Mouse (Mus musculus) cerebellum, adult 8-10 months (tissue): ENCODE measurements at regions not wholly inside any gene's neighbourhood (a gene's known extent, or its start where the extent isn't known, plus 50 kb on each side); places are given as distances from the start of the nearest gene placed in this dataset.

Source experiments
- DNase-seq: peaks from one replicate; pipeline ENCODE4 v3.0.0; 2022

DNA sequence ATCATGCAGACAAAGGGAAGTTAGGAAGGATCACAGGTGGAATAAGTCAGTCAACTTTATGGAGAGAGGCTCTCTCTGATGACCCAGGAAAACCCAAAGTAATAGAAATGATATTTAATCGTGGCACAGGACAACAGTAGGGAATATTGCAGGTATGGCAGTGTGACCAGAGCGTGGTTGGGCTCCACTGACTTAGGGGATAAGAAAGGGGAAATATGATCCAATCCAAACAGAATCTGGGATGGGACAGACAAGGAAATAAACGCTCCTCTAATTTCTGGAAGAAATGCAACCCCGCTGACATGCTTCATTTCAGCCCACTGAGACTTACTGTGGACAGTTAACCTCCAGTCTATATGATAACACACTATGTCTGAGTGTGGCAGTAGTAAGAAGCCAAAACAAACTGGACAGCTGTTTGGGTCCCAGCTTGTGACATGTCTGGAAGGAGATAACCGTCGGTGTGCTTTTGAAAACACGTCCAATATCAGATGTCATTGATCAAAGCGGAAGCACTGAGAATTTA lies 400.0 kb downstream of the Rps24 start:
- DNase-seq: no peak

DNA sequence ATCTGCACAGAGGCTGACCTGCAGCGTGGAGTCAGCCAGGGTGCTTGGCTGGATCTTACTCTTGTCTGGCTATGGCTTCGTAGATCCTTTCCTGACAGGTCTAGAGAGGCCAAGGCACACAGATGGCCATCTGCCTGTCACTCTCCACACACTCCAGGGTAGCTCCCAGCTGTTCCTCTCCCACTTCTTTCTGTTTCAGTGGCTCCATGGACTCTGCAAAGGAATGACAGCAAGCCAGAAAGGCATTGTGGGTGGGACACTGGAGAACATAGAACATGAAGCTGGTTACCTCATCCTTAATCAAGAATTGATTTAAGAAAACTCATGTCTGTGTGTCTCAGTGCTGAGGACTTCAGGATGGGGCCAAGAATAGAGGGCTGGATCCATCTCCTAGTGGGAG lies 403.9 kb downstream of the Rps24 start:
- no peak for DNase-seq

- no peak for DNase-seq
These were observed 408.3 kb downstream of the Rps24 start for GRCm38 (mm10) chr14:24895196-24895595.

DNA sequence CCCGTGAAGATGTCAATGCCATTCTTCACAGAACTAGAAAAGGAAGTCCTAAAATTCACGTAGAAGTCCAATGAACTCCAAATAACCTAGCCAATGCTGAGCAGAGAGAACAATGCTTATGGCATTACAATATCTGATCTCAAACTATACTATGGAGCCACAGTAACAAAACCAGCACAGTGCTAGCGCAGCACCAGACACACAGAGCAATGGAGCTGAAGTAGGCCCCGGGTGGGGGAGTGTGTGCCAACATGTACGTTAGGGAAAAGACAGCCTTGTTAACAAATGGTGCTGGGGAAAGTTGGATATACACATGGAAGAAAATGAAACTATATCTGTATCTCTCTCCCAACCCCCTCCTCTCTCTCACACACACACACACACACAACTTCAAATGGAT lies 409.8 kb downstream of the Rps24 start:
- no peak for DNase-seq

GRCm38 (mm10) chr14:24900501-24901179 lies 413.7 kb downstream of the Rps24 start:
- no peak for DNase-seq

GRCm38 (mm10) chr14:24901726-24902125 lies 414.8 kb downstream of the Rps24 start:
- no peak for DNase-seq

DNA sequence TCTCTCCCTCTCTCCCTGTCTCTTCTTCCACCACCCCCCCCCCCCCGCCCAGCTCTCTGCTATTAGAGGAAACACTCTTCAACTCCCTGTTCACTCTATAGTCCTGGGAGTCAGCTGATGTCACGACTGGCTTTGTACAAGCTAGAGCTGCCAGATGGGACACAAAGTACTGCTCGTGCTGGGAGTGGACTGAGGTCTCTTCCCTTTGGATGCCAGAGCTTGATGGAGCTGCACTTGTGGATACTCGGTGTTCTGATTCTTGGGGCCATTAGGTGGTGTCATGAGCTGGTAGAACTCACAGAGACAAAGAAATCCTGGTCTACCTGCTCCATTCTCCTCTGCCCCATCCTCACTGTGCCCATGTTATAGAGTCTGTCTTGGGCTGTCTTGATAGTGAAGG lies 415.9 kb downstream of the Rps24 start:
- peak; percentile 51 for DNase-seq

GRCm38 (mm10) chr14:24904712-24905111 lies 417.8 kb downstream of the Rps24 start:
- DNase-seq: no peak

DNA sequence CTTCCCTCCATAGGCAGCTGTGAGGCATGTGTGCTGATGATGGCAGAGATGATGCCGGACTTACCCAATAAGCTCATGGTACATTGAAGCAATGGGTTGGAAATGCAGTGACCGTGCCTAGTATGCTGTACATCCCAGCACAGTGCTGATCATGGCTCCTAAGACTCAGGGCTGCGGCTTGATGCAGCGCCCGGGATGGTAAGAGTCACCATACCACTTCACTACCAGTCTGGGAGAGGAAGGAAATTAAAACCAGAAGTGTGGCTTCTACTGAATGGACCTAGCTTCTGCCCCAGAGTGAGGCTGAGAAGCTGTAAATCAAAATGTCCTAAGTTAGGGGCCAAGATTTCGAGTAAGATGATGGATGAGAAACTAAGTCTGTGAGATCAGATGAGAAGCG lies 420.0 kb downstream of the Rps24 start:
- no peak for DNase-seq

- no peak for DNase-seq
These were observed 421.5 kb downstream of the Rps24 start for GRCm38 (mm10) chr14:24908377-24908776.

- DNase-seq: peak; percentile 20
These were observed 424.7 kb downstream of the Rps24 start for GRCm38 (mm10) chr14:24911621-24912020.

DNA sequence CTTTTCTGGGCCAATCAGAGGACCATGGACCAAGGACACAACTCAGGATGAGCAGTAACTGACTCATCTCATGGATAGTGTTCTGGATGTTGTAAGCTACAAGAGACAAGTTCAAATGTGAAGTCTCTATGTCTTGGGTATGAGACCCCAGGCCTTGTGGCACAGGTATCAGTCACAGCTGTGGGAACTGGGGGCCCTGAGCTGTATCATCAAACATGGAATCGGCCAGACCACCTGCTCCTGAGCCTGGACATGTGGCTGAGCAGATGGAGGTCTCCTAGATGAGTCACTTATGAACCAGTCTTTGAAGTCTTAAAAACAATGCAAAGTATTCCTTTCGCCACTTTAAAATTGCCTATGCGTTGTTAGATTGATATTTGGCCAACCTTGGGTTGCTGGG lies 432.1 kb downstream of the Rps24 start:
- DNase-seq: no peak

- no peak for DNase-seq
These were observed 435.1 kb downstream of the Rps24 start for GRCm38 (mm10) chr14:24922006-24922405.

DNA sequence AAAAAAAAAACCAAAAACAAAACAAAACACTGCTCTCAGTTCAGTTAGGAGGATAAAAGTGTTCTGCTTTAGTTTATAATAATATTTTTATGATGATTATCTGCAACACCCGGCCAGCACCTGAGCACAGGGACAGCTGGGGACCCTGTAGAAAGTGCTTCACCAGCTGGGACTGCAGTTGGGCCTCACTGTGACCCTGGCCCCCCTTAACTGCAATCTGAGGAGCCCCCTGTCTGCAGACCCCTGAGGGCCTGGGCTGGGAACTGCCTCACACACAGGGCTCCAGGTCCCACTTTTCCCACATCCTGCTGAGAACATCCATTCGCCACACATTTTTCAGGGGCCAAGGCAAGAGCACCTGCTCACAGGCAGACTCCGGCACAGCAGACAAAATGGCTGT lies 437.6 kb downstream of the Rps24 start:
- DNase-seq: no peak

DNA sequence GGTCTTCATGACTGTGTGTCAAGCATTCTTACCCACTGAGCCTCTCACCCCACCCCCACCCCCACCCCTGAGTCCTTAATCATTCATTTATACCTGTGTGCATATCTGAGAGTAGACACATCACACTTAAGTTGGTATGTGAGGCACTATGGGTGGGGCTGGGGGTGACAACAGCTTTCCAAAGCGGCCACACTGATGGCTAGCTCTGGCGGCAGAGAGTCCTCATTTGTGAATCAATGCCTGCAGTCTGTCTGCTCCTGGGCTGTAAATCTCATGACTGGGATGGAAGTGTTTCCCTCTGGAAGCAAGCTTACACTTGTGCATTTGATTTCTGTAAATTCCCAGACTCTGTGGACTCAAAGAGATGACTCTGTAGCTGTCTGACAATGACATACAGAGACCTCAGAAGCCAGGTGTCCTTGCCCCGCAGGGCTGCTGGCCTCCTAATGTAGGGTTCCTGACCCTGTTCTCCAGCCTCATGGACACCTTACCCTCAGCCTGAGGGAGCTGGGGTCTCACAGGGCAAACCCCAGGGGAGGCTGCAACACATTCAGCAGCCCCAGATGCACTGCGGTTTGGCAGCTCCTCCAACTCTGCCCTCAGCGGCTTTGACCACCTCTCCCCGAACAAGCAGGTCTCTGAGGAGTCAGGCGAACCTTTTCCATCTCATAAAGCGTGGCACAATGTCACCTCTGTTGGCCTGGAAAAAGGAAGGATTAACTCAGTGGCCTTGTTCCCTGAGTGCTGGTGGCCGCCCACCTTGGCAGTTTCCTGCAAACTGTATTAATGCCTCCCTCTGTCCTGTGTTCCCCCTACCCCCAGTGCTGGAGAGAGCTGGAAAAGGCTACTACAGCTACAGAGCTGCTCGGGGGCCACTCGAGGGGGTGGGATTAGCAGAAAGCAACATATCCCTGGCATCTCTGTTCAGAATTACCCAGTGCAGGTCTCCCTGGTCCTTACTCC lies 439.4 kb downstream of the Rps24 start:
- no peak for DNase-seq

DNA sequence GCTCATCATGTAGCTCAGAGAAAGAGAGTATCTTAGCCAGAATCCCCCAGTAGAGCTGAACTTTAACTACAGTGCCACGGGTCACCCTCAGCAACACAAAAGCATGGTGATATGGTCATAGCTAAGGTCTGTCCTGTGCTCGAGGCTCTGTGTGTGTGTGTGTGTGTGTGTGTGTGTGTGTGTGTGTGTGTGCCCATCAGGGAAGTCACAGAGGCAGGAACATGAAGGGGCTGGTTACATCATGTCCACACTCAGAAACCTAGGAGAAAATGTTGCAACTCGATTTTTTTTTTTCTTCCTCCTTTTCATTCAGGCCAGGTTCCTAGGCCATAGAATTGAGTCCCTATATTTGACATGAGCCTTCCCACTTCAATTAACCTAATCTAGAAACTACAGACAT lies 441.8 kb downstream of the Rps24 start:
- no peak for DNase-seq

DNA sequence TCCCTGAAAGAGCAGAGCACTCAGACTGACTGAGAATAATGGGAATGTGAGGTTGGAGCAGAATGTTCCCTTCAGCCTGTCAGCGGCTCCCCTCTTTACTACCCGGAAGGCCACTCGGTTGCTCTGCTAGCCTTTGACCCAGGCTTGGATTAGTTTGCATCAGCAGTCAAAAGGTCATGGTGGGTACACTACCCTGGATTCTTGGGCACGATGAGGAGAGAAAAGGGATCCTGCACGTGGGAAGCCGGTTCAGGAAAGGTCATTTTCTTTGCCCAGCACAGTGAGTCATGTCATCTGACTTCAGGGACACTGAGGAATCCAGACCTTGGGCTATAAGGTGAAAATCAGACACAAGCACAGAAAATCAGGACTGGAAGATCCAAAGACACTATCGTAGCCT lies 443.3 kb downstream of the Rps24 start:
- DNase-seq: no peak

DNA sequence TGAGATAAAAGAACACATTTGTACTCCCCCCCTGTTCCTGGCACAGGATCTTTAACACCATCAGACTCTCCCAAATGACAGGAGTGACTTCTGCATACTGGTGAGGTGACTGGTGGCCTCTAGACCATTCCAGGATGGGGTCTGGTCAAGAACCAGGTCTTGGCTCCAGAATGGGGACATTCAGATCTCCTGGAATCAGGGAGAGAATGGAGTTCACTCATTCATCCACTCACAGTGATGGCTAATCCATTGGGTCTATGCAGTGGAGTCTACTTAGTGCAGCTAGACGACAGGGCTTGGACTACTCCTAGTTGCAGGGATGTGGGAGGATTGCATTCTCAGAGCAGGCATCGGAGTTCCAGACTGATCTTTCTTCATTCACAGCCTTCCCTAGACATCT lies 451.0 kb downstream of the Rps24 start:
- no peak for DNase-seq

DNA sequence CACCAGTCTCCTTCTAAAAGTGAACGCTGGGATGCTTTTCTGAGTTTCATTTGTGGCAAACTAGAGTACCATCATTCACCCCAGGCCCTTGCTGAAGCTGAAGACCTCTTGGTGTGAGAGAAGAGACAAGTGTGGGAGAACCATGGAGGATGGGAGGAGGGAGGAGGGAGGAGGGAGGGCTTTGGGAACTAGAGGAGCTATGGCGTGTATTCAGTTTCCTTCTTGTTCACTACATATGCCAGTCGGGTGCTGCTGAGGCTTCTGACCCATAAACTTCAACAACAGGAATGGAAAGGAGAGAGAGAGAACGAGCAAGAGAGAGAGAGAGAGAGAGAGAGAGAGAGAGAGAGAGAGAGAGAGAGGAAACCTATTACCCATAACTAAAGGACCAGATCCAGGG lies 452.1 kb downstream of the Rps24 start:
- DNase-seq: no peak

- peak; percentile 72 for DNase-seq
These were observed 452.7 kb downstream of the Rps24 start for GRCm38 (mm10) chr14:24939476-24940200.

DNA sequence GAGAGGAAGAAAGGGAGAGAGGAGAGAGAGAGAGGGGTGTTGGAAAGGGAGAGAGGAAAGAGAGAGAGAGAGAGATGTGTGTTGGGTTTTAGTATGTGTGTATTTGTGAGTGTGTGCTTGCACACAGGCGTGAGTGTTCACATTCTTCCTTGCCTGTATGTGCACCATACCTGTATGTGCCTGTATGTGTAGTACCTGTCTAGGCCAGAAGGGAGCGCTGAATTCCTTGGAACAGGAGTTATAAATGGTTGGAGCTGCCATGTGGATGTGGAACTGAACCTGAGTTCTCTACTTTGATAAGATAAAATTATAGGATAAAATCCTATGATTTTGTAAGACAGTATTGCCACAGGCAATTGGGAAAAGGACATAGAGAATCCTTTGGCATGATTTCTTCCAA lies 458.8 kb downstream of the Rps24 start:
- no peak for DNase-seq

GRCm38 (mm10) chr14:24947084-24947483 lies 460.2 kb downstream of the Rps24 start:
- DNase-seq: no peak

DNA sequence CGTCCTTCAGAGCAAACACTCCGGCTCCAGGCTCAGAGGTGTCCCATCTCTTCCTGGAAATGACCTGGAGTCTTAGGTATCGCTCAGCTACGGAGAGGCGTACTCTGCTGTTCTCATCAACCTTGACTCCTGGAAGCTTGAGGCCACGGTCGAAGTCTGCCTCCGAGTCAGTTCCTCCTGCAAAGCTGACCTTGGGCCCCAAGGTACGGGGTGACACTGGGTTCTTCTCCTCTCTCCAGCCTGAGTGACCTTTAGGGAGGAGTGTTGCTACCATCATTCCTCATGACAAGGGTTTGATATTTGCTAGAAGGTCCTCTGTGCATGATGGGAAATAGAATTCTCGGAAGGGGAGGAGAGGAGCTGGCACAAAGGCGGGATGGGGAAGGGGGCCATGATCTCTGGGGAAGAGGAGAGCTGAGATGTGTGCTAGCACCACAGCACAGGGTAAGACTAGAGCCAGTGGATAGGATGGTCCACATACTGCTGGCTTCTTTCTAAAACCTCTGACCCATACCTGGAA lies 469.0 kb downstream of the Rps24 start:
- DNase-seq: no peak
